Mouse (Mus musculus) left cerebral cortex, postnatal 4 days (tissue): ENCODE measurements around the gene Rcsd1. TPM values are rescaled to one million over a fixed set of nuclear protein-coding genes. Genes with fewer than 3 reads are reported as not detected.

Experiments used
- DNase-seq: peaks from one replicate; pipeline ENCODE4 v3.0.0-alpha.2; 2022
- intact Hi-C: fragments of 180-260 bp; cut with DNase I; formaldehyde crosslinking; loops from one replicate; pipeline ENCODE4 v1.15.1; 2025
- total RNA-seq, 2 experiments: library from RNA; stranded (reverse); gene quantifications; 2 replicates each; pipeline ENCODE4 v1.2.3; 2021

Gene Rcsd1
- total RNA-seq, 2 experiments from 2014 or later, result 5.3 to 5.4 TPM

- no peak for DNase-seq
These were observed 9.1 kb upstream of the Rcsd1 start for GRCm38 (mm10) chr1:165718543-165719105.

GRCm38 (mm10) chr1:165717711-165718542 lies 8.4 kb upstream of the Rcsd1 start:
- no peak for DNase-seq
- intact Hi-C loops, result no loop called here

More at GRCm38 (mm10) chr1:165718543-165719105, 9.1 kb upstream of the Rcsd1 start:
- intact Hi-C loops, result no loop called here

GRCm38 (mm10) chr1:165716426-165716825 lies 6.9 kb upstream of the Rcsd1 start:
- intact Hi-C loops, result no loop called here
- DNase-seq, result no peak

DNA sequence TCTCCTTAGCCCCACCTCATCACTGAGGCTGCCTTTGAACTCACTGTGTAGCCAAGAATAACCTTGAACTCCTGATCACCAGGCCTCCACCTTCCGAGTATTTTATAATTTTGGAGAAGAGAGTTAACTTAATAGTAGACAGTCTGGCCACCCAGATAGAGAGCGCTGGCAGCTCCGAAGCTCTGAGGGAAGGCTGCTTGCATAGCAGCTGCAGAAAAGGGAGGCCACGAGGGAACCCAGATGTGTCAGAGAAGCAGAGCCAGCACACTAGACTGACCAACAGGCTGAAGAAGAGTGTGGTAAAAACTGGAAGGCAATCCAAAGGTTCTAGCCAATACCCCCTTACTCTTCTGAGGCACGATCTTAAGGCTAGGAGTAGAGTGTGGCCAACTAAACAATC lies 4.2 kb upstream of the Rcsd1 start:
- intact Hi-C loops, result no loop called here
- no peak for DNase-seq

DNA sequence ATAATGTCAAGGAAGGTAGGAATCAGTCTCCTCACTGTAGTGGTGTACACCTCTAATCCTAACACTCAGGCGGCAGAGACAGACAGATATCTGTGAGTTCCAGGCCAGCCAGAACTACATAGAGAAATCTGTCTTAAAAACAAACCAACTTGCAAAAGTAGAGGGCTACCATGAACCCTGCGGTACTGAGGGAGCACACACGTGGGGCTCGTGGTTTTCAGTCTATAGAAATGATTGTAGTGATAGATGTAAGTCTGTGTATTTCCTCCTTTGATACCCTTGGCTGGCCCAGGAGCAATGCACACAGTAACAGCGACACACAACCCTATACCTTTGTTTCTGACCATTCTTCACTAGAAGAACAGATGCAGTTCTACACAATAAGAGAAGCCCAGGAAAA lies 2.4 kb upstream of the Rcsd1 start:
- intact Hi-C loops, result no loop called here
- no peak for DNase-seq

GRCm38 (mm10) chr1:165708686-165709380 lies 724 bp downstream of the Rcsd1 start:
- DNase-seq, result no peak
- intact Hi-C loops, result no loop called here

DNA sequence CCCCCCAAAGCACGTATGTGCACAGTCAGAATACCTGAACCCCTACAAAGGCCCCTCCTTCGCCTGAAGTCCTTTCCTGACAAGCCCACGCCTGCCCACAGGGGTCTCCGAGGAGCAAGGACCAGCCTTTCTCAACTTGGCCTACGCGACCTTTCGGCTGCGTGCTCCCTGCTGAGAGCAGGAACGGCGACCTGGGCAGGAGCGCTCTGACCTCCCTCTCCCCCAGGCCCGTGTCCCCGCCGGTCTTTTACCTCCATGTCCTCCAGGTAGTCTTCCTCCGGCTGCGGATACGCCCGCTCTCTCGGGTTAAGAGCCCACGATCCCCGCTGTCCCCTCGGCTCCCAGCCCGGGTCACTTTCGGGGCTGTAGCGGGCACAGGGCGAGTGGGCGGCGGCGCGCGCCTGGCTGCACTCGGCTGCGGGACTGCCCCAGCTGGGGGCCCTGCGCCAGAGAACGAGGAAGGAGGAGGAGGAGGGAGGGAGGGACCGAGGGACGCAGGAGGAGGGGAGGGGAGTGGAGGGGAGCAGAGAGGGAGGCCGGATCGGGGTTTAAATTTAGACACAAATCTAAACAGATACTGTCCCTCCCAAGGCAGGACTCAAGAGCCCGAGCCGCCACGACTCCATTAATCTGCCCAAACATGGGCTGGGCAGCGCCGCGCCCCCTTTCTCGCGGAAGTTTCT lies 1.8 kb downstream of the Rcsd1 start:
- intact Hi-C loops, result no loop called here
- peak; percentile 25 for DNase-seq

DNA sequence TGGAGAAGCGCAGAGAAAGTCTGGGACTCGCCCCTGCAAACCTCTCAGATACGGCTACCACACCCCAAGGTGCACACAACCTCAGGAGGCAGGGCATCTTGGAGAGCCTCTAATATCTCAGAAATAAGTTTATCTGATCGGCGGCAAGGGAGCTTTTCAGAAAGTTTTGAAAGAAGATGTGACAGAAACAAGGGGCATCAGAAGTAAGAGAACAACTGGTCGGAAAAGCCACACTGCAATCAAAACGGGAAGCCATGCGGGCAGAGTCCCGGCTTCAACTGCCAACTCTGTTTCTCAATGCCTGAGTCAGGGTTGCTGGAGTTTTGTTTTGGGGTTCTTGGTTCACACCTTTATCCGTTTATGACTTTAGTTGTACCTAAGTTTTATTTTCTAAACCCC lies 2.3 kb downstream of the Rcsd1 start:
- intact Hi-C loops, result no loop called here
- no peak for DNase-seq

DNA sequence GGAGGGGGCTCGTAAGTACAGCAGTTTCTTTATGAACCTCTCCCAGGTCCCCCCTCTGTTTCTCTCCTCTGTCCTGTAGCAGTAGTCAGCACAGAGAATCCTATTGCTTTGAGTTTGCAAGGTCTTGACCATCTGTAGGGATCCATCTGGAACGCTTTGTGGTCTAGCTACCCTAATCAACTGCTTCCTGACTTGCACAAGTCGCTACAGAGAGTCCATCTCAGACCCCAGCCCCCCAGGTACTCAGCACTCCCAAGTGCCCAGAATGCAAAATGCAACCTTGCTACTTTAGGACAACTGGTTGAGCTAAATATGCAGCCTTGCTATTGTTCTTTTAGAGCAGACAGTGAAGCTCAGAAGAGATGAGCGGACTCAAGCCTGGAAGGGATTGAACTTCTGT lies 3.1 kb downstream of the Rcsd1 start:
- intact Hi-C loops, result no loop called here
- DNase-seq, result no peak

GRCm38 (mm10) chr1:165705868-165706348 lies 3.6 kb downstream of the Rcsd1 start:
- intact Hi-C loops, result no loop called here
- DNase-seq, result no peak

DNA sequence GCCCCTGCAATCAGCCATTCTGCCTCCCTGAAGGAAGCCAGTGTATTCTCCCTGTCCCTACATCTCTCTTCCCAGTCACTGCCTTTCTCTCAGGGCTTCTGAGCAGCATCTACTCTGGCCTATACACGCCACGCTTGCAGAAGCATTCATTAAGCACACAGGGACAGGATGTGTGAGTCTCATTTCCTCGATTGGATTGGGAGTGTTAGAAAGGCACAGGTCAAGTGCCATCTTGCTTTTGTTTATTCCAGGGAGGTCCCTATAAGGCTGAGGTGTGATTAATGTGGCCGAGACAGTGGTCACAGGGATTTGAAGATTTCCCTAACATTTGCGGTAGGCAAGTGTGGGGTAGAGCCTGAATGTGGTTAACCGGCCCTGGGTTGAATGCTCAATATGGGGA lies 4.2 kb downstream of the Rcsd1 start:
- no peak for DNase-seq
- intact Hi-C loops, result no loop called here

DNA sequence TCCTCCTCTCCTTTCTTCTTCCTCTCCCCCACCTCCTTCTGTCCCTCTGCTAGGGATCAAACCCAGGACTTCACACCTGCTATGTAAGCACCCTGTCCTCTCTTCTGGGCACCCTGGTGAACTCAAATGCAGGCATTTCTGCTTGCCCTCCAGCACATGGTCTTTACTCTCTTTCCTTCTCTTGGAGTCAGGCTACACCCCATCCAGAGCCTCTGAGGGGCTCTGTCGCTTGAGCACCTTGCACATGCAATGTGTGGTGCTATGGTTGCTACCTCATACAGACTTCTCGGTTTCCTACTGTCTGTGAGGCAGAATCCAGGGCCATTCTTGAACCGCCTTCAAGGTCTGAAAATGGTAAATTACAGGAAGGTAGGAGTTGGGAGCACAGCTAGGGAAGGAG lies 4.7 kb downstream of the Rcsd1 start:
- intact Hi-C loops, result no loop called here
- no peak for DNase-seq

DNA sequence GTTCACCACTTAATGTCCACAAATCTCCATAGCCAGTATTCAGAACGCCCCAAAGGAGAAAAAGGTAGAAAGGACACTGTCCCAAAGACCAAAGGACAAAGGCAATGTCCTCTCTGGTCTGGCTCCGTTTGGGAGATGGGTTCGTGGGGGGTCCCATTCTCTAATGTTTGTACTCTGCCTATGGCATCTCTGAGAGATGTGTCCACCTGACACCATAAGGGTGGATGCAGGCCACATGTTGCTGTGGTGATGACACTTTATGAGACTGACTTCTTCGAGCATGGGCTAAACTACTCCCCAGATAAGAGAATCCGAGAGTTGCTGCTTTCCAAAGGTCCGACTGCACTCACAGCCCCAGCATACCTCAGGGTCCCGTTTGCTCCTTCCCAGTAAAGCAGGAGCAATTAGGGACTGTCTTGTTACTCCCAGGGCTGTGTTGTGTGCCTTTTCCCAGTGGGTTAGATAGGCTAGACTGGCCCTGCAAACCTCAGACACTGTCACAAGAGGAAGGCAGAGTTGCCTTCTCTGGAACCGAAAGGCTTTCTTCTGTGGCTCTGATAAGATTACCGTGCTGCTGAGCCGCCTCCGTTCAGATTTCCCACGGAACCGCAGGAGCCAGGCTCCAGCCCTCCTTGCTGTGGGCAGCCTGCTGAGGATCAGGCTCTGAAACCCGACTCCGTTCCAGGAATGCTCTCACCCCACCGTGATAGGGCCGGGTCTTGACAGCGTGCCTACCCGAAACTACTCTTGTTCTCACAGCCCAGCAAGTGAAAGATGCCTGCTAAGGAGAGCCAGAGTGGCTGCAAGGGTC lies 7.1 kb downstream of the Rcsd1 start:
- intact Hi-C loops, result no loop called here
- no peak for DNase-seq

GRCm38 (mm10) chr1:165701562-165701961 lies 8.0 kb downstream of the Rcsd1 start:
- no peak for DNase-seq
- intact Hi-C loops, result no loop called here

GRCm38 (mm10) chr1:165700933-165701518 lies 8.5 kb downstream of the Rcsd1 start:
- intact Hi-C loops, result no loop called here
- no peak for DNase-seq

- intact Hi-C loops, result no loop called here
- DNase-seq, result no peak
These were observed 9.2 kb downstream of the Rcsd1 start for GRCm38 (mm10) chr1:165700376-165700815.

DNA sequence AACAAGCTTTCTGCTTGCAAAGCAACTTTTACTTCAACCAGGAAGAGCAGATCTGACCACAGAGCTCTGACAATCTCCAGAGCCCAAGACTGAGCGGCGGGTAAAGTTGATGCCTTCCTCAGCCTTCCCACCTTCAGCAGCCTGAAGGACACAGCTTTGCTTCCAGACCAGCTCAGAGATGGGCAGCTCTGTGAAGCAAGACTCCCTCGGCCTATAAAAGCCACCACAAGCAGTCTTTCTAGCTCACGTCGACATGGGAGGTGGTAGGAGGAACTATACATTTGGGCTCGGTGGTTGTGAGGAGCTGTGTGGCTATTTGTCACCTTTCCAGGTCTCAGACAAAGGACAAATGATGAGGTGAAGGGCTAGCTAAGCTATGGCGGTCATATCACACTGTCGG lies 11.9 kb downstream of the Rcsd1 start:
- DNase-seq, result no peak
- intact Hi-C loops, result no loop called here

- no peak for DNase-seq
- intact Hi-C loops, result no loop called here
These were observed 12.7 kb downstream of the Rcsd1 start for GRCm38 (mm10) chr1:165696870-165697269.

GRCm38 (mm10) chr1:165696040-165696439 lies 13.5 kb downstream of the Rcsd1 start:
- intact Hi-C loops, result no loop called here
- no peak for DNase-seq
